Mouse (Mus musculus): ENCODE measurements at regions not wholly inside any gene's neighbourhood (a gene's known extent, or its start where the extent isn't known, plus 50 kb on each side); places are given as distances from the start of the nearest gene placed in this dataset.

GRCm38 (mm10) chr3:49527642-49528041, 229.5 kb downstream of the Pcdh18 start:
- TF ChIP-seq GATA1 (IDR thresholded peaks at IDR 0.05; ENCODE audit: borderline replicate concordance, low read length) (no peak), FLI1 (IDR thresholded peaks at IDR 0.05; ENCODE audit: low read length) (no peak)
